Mouse (Mus musculus): ENCODE data around the gene Gm10670.
"Not testable (repeated sequence)": the region's sequence is repeated elsewhere in the genome, so short reads cannot be mapped to it uniquely, and the experiment has no call there.

Gene Gm10670

DNA sequence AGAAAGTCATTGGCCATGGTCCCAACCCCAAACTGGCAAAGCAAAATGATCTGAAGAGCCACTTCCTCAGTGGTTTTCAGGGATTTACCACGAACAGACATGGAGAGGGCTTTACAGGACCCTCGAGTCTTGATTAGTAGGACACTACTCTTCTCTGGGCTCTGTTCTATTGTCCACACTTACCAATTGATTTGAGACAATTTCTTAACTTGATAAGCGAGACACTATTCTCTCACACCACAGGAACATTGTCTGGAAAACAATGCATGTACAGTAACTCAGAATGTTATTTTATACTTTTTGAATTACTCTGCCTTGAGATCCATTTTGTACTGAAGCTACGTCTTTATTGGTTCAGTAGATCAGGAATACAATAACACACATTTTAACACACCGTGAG is at the start of gene Gm10670:
Gene Gm10670 (minus strand): TSS at position 101 of the 400 bp plus-strand sequence.
- not testable (repeated sequence) for DNase-seq (ENCODE audit: low spot score)

DNA sequence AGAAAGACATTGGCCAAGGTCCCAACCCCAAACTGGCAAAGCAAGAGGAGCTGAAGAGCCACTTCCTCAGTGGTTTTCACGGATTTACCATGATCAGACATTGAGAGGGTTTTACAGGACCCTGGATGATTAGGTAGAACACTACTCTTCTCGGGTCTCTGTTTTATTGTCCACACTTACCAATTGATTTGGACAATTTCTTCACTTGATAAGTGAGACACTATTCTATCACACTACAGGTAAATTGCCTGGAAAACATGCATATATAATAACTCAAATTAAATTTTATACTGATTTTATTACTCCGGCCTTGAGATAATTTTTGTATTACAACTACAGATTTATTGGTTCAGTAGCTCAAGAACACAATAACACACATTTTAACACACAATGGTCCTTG is 35.7 kb upstream of the Gm10670 start, which contains the start of gene Vmn1r103:
Gene Vmn1r103 (minus strand): TSS at position 101 of the 400 bp plus-strand sequence.
- DNase-seq (ENCODE audit: low spot score), result not testable (repeated sequence)

DNA sequence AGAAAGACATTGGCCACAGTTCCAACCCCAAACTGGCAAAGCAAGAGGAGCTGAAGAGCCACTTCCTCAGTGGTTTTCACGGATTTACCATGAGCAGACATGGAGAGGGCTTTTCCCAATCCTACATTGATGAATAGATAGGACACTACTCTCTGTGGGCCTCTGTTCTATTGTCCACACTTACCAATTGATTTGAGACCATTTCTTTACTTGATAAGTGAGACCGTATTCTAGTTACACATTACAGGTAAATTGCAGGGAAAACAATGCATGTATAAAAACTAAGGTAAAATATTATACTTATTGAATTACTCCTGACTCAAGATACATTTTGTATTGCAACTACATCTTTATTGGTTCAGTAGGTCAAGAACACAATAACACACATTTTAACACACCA is 32.2 kb downstream of the Gm10670 start, which contains the start of gene Vmn1r101:
Gene Vmn1r101 (minus strand): TSS at position 101 of the 400 bp plus-strand sequence.
- not testable (repeated sequence) for DNase-seq (ENCODE audit: low spot score)
